Mouse (Mus musculus): ENCODE results near the gene Acvr1. TPM values are rescaled to one million over a fixed set of nuclear protein-coding genes. Genes with fewer than 3 reads are reported as not detected.

The Acvr1 gene
- polyA plus RNA-seq, 1 experiment = 18.7 TPM

DNA sequence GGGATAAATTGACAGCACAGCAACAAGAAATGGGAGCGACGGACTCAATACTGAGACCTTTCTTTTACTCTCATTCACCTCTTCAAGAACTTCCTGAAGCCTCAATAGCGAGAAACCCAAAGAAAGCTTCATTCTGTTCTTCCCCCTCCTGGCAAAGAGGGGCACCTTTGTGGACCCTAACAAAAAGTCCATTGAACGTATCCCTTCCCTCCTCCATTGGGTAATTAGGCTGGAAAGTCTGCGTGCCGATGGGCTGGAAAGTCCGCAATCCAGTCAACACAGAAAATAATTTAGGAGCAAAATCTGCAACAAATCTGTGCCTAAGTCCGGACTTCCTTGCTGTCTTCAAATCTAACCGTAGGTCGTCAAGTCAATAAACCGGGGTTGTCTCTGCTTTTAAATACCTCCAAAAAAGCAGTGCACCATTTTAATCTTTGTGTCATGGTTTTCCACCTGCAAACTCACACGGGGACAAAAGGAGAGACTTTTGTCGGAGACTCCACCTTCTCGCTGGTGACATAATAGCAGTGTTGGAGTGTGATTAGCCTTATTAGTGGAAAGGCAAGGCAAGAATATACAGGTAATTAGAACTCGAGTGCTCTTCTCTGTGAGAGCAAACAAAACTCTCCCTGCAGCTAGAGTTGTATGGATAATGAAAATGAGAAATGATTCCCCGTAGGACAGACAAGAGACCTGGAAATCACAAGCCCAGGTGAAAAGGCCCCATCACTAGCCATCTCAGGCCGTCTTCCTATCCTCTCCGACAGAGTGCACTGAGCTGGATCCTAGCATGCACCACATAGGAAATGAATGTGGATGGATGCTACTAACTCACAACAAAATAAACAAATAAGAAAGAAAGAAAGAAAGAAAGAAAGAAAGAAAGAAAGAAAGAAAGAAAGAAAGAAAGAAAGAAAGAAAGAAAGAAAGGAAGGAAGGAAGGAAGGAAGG is 73.0 kb downstream of the Acvr1 start:
- TF ChIP-seq CTCF (IDR thresholded peaks at IDR 0.05; ENCODE audit: borderline replicate concordance, insufficient read depth, low read depth, low read length) = no peak
- no peak for TF ChIP-seq POLR2A (IDR thresholded peaks at IDR 0.05; ENCODE audit: borderline replicate concordance, insufficient read depth, low read length)
- H3K4me3 ChIP-seq (replicated peaks; ENCODE audit: insufficient read depth, low read depth, low read length) = no peak overlapping the region
- H3K4me1 ChIP-seq (ENCODE audit: control insufficient read depth, insufficient read depth, low read length) = peaks cover 6% of the 10 kb centered on the region
- H3K27me3 ChIP-seq (ENCODE audit: control insufficient read depth, insufficient read depth, low read length) = no peaks in the 10 kb centered on the region
- DNase-seq = no peak
- H3K27ac ChIP-seq (ENCODE audit: insufficient read depth, low read length) = no peak overlapping the region
- WGBS = 78% methylated on average over 18 of the region's 18 CpGs

DNA sequence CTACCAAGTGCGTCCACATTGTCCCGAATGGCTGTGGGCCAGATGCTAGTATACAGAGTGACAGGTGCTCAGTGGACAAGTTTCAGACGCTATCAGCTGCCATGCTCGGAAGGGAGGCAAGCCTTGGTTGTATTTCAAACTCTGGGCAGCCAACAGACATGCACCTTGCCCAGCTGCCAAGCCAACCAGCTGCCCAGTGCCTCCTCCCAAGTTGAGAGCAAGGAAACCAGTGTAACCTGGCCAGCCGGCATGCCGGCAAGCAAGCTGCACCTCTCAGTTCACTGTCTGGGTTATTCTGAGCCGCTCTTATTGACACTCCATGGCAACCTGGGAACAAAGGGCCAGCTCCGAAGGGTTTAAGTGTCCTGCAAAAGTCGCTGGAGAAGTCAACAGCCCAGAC is 77.7 kb downstream of the Acvr1 start:
- Histone ChIP-seq H3K27me3 (ENCODE audit: control insufficient read depth, insufficient read depth, low read length) (no peaks in the 10 kb centered on the region), H3K27ac (ENCODE audit: insufficient read depth, low read length) (no peak overlapping the region), H3K4me1 (ENCODE audit: control insufficient read depth, insufficient read depth, low read length) (peaks cover 6% of the 10 kb centered on the region), H3K4me3 (replicated peaks; ENCODE audit: insufficient read depth, low read depth, low read length) (no peak overlapping the region)
- peak in 1 of 2 experiments; percentile 41 for DNase-seq
- TF ChIP-seq POLR2A (IDR thresholded peaks at IDR 0.05; ENCODE audit: borderline replicate concordance, insufficient read depth, low read length) (no peak), CTCF (IDR thresholded peaks at IDR 0.05; ENCODE audit: borderline replicate concordance, insufficient read depth, low read depth, low read length) (no peak)
- WGBS = 28% methylated on average over 9 of the region's 9 CpGs

GRCm38 (mm10) chr2:58488404-58488803 is 78.6 kb downstream of the Acvr1 start:
- H3K4me3 ChIP-seq (replicated peaks; ENCODE audit: insufficient read depth, low read depth, low read length) = no peak overlapping the region
- 92% methylated on average over 8 of the region's 8 CpGs for WGBS
- DNase-seq = no peak
- no peak for TF ChIP-seq POLR2A (IDR thresholded peaks at IDR 0.05; ENCODE audit: borderline replicate concordance, insufficient read depth, low read length)
- TF ChIP-seq CTCF (IDR thresholded peaks at IDR 0.05; ENCODE audit: borderline replicate concordance, insufficient read depth, low read depth, low read length) = no peak
- no peaks in the 10 kb centered on the region for H3K27me3 ChIP-seq (ENCODE audit: control insufficient read depth, insufficient read depth, low read length)
- H3K27ac ChIP-seq (ENCODE audit: insufficient read depth, low read length) = no peak overlapping the region
- H3K4me1 ChIP-seq (ENCODE audit: control insufficient read depth, insufficient read depth, low read length) = peaks cover 9% of the 10 kb centered on the region

DNA sequence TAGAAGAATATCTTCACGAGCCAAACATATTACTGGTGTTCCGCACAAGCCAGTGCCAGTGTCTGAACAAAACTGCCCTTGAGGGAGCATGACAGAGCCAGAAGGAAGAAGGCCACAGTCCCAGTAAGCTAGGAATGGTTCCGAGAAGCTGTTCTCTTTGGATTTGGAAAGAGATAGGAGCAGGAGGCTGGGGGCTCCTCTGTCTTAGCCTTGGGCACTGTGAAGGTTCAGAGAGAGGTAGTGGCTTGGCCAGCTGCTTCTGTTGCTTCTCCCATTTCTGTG is 79.7 kb downstream of the Acvr1 start:
- peaks cover 9% of the 10 kb centered on the region for H3K4me1 ChIP-seq (ENCODE audit: control insufficient read depth, insufficient read depth, low read length)
- no peak for DNase-seq
- H3K27me3 ChIP-seq (ENCODE audit: control insufficient read depth, insufficient read depth, low read length) = no peaks in the 10 kb centered on the region
- TF ChIP-seq CTCF (IDR thresholded peaks at IDR 0.05; ENCODE audit: borderline replicate concordance, insufficient read depth, low read depth, low read length) = no peak
- TF ChIP-seq POLR2A (IDR thresholded peaks at IDR 0.05; ENCODE audit: borderline replicate concordance, insufficient read depth, low read length) = no peak
- no peak overlapping the region for H3K27ac ChIP-seq (ENCODE audit: insufficient read depth, low read length)
- H3K4me3 ChIP-seq (replicated peaks; ENCODE audit: insufficient read depth, low read depth, low read length) = no peak overlapping the region
- WGBS = 67% methylated on average over 3 of the region's 3 CpGs

DNA sequence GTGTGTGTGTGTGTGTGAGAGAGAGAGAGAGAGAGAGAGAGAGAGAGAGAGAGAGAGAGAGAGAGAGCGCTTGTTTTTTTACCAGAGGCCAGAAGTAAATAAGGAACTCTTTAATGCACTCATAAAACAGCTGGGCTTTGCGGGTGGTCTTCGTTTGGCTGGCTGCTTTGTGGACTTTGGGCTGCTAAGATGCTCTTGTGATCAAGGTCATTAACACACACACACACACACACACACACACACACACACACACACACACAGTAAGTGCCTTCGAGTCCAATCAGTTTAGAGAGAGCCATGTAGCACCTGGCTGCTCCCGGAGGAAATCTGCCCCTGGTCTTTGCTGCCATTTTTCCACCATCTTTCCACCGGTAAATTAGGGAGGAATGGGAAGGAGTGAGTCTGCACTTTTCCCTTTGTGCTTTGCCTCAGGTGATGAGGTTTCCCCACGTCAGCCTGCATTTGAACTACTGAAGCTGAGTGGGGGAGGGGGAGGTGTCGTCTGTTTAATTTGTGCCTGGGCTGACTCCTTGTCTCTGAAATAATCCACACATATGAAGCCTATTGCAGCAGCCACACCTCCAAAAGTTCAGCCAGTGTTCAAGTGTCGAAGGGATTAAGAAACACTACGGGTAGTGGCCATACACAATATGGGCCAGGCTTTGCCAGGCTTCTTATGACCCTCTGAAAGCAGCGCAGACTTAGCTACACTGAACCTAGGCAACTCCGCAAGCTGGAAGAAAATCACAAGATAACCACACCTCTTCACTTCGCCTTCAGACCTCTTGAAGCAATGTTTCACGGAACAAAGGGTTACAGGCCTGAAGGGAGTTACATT is 80.3 kb downstream of the Acvr1 start:
- no peak for DNase-seq
- Histone ChIP-seq H3K4me3 (replicated peaks; ENCODE audit: insufficient read depth, low read depth, low read length) (no peak overlapping the region), H3K27ac (ENCODE audit: insufficient read depth, low read length) (no peak overlapping the region), H3K27me3 (ENCODE audit: control insufficient read depth, insufficient read depth, low read length) (no peaks in the 10 kb centered on the region), H3K4me1 (ENCODE audit: control insufficient read depth, insufficient read depth, low read length) (peaks cover 9% of the 10 kb centered on the region)
- TF ChIP-seq POLR2A (IDR thresholded peaks at IDR 0.05; ENCODE audit: borderline replicate concordance, insufficient read depth, low read length) = no peak
- TF ChIP-seq CTCF (IDR thresholded peaks at IDR 0.05; ENCODE audit: borderline replicate concordance, insufficient read depth, low read depth, low read length) = no peak
- 70% methylated on average over 13 of the region's 14 CpGs for WGBS

DNA sequence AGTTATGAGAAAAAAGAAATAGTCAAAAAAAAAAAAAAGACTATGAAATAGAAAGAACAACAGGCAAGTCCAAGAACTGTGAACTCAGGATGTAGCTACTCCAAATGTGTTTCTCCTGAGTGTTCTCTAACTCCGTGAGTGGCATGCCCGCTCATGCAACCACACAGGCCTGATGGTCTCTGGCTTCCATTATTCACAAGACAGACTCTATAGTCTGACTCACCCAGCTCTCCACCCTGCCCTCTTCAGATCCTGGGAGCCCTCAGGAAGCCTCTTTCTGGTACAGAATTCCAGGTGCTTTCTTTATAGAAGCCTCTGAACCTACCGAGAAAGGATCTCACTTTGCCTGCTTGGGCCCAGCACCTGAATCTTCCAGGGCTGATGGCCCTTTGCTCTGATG is 81.3 kb downstream of the Acvr1 start:
- no peak for TF ChIP-seq POLR2A (IDR thresholded peaks at IDR 0.05; ENCODE audit: borderline replicate concordance, insufficient read depth, low read length)
- TF ChIP-seq CTCF (IDR thresholded peaks at IDR 0.05; ENCODE audit: borderline replicate concordance, insufficient read depth, low read depth, low read length) = no peak
- 74% methylated on average over 3 of the region's 3 CpGs for WGBS
- no peak overlapping the region for H3K4me3 ChIP-seq (replicated peaks; ENCODE audit: insufficient read depth, low read depth, low read length)
- DNase-seq = no peak
- no peak overlapping the region for H3K27ac ChIP-seq (ENCODE audit: insufficient read depth, low read length)
- peaks cover 9% of the 10 kb centered on the region for H3K4me1 ChIP-seq (ENCODE audit: control insufficient read depth, insufficient read depth, low read length)
- H3K27me3 ChIP-seq (ENCODE audit: control insufficient read depth, insufficient read depth, low read length) = no peaks in the 10 kb centered on the region

DNA sequence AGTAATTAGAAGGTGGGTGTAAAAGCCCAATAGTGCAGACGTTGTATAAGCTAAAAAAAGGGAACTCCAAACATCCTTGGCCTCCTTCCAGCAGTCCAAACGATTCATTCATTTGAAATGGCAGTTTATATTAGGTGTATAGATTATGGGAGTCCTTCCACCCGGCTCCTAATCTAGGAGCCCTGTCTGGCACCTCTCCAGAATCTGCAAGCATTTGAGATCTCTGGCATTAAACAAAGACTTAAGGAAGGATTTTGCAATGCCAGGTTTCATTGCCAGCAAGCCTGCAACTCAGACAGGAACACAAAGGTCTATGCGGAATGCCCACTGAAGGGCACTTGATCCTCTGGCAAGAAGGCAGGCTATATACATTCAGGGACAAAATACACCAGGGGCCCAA is 81.8 kb downstream of the Acvr1 start:
- 20% methylated on average over 4 of the region's 4 CpGs for WGBS
- Histone ChIP-seq H3K27ac (ENCODE audit: insufficient read depth, low read length) (no peak overlapping the region), H3K4me3 (replicated peaks; ENCODE audit: insufficient read depth, low read depth, low read length) (no peak overlapping the region), H3K4me1 (ENCODE audit: control insufficient read depth, insufficient read depth, low read length) (peaks cover 9% of the 10 kb centered on the region), H3K27me3 (ENCODE audit: control insufficient read depth, insufficient read depth, low read length) (no peaks in the 10 kb centered on the region)
- no peak for TF ChIP-seq CTCF (IDR thresholded peaks at IDR 0.05; ENCODE audit: borderline replicate concordance, insufficient read depth, low read depth, low read length)
- TF ChIP-seq POLR2A (IDR thresholded peaks at IDR 0.05; ENCODE audit: borderline replicate concordance, insufficient read depth, low read length) = no peak
- peak in 1 of 2 experiments; percentile 34 for DNase-seq
